Mouse (Mus musculus) MEL (cell line): Measurements from ENCODE around the gene Gipc2. TPM values are rescaled to one million over a fixed set of nuclear protein-coding genes. Genes with fewer than 3 reads are reported as not detected.

Experiments
- DNase-seq: peaks from one replicate; pipeline ENCODE4 v3.0.0; 2011; ENCODE audit warnings: low read depth, low spot score
- H3K27ac ChIP-seq: 2 replicates; pipeline ENCODE4 v1.5.1; 2012; ENCODE audit warnings: low read depth, mild to moderate bottlenecking, control low read depth, low read length, moderate library complexity; ENCODE audit not compliant: control insufficient read depth
- H3K27me3 ChIP-seq, 2 experiments: fragments of 150-350 bp in 1 of 2; sonication (generic) in 1 of 2; 2 replicates each; pipeline ENCODE4 v1.6.1; 2012; ENCODE audit warnings: low read length in 2 of 2, mild to moderate bottlenecking in 2 of 2, improper control_type of control experiment in 1 of 2, moderate library complexity in 1 of 2; ENCODE audit not compliant: insufficient read depth in 2 of 2, control insufficient read depth in 1 of 2
- H3K36me3 ChIP-seq, 2 experiments: 2 replicates each; pipeline ENCODE4 v1.6.1; 2012 to 2014; ENCODE audit warnings: low read length in 2 of 2, improper control_type of control experiment in 1 of 2, inconsistent platforms in 1 of 2, mild to moderate bottlenecking in 1 of 2; ENCODE audit not compliant: insufficient read depth in 2 of 2, control insufficient read depth in 1 of 2
- H3K4me1 ChIP-seq, 2 experiments: fragments of 150-350 bp in 1 of 2; sonication (generic) in 1 of 2; 2 replicates each; pipeline ENCODE4 v1.6.1; 2012; ENCODE audit warnings: low read length in 2 of 2, improper control_type of control experiment in 1 of 2, mild to moderate bottlenecking in 1 of 2; ENCODE audit not compliant: insufficient read depth in 2 of 2, control insufficient read depth in 1 of 2
- H3K4me3 ChIP-seq, 2 experiments: fragments of 150-350 bp in 1 of 2; sonication (generic) in 1 of 2; 2 replicates each; pipeline ENCODE4 v1.5.1; 2012; ENCODE audit warnings: low read depth in 2 of 2, low read length in 2 of 2, mild to moderate bottlenecking in 2 of 2, moderate library complexity in 2 of 2, control low read depth in 1 of 2, improper control_type of control experiment in 1 of 2; ENCODE audit not compliant: control insufficient read depth in 1 of 2, insufficient read depth in 1 of 2
- H3K79me2 ChIP-seq: 2 replicates; pipeline ENCODE4 v1.6.1; 2012; ENCODE audit warnings: mild to moderate bottlenecking, low read length, moderate library complexity; ENCODE audit not compliant: control insufficient read depth, poor library complexity, insufficient read depth
- H3K9ac ChIP-seq: 2 replicates; pipeline ENCODE4 v1.6.1; 2012; ENCODE audit warnings: low read depth, mild to moderate bottlenecking, control low read depth, low read length, moderate library complexity; ENCODE audit not compliant: control insufficient read depth, poor library complexity, severe bottlenecking
- H3K9me3 ChIP-seq: fragments of 150-350 bp; sonication (generic); replicated peaks from 2 replicates; pipeline ENCODE4 v1.6.1; 2012; ENCODE audit warnings: mild to moderate bottlenecking, low read length, improper control_type of control experiment, moderate library complexity; ENCODE audit not compliant: insufficient read depth
- BHLHE40 ChIP-seq: IDR thresholded peaks from 2 replicates; pipeline ENCODE4 v1.6.1; 2012; ENCODE audit warnings: low read depth, mild to moderate bottlenecking, inconsistent platforms, low read length, improper control_type of control experiment, borderline replicate concordance
- CTCF ChIP-seq, 3 experiments: IDR thresholded peaks in 2 of 3; conservative IDR thresholded peaks in 1 of 3; 2 replicates each; pipeline ENCODE4 v1.5.1; 2011 to 2012; ENCODE audit warnings: low read length in 3 of 3, low read depth in 2 of 3, mild to moderate bottlenecking in 2 of 3, improper control_type of control experiment in 1 of 3, inconsistent platforms in 1 of 3, mixed read lengths in 1 of 3, moderate library complexity in 1 of 3; ENCODE audit not compliant: control insufficient read depth in 1 of 3, insufficient read depth in 1 of 3, poor library complexity in 1 of 3, severe bottlenecking in 1 of 3
- ELF1 ChIP-seq: IDR thresholded peaks from 2 replicates; pipeline ENCODE4 v1.6.1; 2014; ENCODE audit warnings: low read depth, mild to moderate bottlenecking, inconsistent platforms, low read length, improper control_type of control experiment, moderate library complexity
- KAT2A ChIP-seq: conservative IDR thresholded peaks from 2 replicates; pipeline ENCODE4 v1.6.1; 2012; ENCODE audit warnings: low read depth, low read length, improper control_type of control experiment, inconsistent platforms
- MEF2A ChIP-seq: IDR thresholded peaks from 2 replicates; pipeline ENCODE4 v1.6.1; 2014; ENCODE audit warnings: low read depth, mild to moderate bottlenecking, inconsistent platforms, low read length, improper control_type of control experiment; ENCODE audit not compliant: poor library complexity, insufficient replicate concordance, severe bottlenecking; ENCODE audit errors: extremely low read depth
- MYC ChIP-seq: IDR thresholded peaks from 2 replicates; pipeline ENCODE4 v1.6.1; 2011; ENCODE audit warnings: low read depth, mild to moderate bottlenecking, low read length, improper control_type of control experiment, moderate library complexity
- USF1 ChIP-seq: IDR thresholded peaks from 2 replicates; pipeline ENCODE4 v1.6.1; 2014; ENCODE audit warnings: low read depth, mild to moderate bottlenecking, inconsistent platforms, low read length, improper control_type of control experiment, moderate library complexity
- polyA plus RNA-seq, 2 experiments: library from polyadenylated mRNA; stranded (reverse) in 1 of 2; unstranded in 1 of 2; fragments of >175 nt in 1 of 2; fragments of >200 nt in 1 of 2; gene quantifications; 2 replicates each; pipeline versions ENCODE4 v1.2.1 to v1.2.4; 2012; ENCODE audit warnings: low replicate concordance in 2 of 2, low read depth in 1 of 2; ENCODE audit not compliant: insufficient read length in 2 of 2, insufficient read depth in 1 of 2, missing spikeins in 1 of 2
- total RNA-seq: library from RNA; depleted of rRNA; stranded (reverse); fragments of 300-350 nt; gene quantifications from 2 replicates; pipeline ENCODE4 v1.2.3, GENCODE M21; 2012

Gene Gipc2
- total and polyA plus RNA-seq, 3 experiments, result 0.27 to 0.78 TPM; not detected in 1

DNA sequence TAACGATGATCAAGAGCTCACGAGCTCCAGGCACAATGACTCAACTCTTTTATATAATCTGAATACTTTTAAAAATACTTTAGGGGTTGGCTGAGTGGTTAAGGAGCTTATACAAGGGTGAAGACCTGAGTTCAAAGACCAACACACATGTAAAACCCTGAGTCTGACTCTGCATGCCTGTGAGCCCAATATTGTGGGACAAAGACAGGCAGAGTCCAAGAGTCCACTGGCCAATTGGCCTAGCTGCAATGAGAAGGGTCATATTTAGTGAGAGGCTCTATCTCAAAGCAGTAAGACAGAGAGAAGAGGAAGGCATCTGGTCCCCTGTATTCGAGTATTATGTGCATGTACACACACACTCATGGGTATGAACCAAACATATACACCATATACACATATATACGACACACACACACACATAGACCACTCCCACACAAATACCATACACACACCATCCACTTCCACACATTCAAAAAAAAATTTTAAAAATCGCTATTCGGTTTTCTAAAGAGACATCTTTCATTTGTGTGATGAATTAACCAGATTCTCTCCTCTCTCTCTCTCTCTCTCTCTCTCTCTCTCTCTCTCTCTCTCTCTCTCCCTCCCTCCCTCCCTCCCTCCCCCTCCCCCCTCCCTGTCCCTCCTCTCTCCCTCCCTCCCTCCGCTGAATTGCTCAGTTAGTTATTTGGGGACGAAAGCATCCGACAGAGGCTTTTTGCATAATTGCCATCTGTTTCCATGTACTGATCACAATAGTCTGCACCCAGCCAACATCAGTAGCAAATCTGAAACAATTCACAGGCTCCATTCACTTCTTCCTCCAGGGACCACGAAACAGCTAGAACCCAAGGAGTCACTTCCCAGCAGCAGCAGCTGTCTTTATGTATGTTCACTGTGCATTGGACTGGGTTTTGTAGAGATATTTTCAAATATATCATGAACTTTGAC is 7.4 kb downstream of the Gipc2 start:
- Histone ChIP-seq H3K4me3 (no peak overlapping the region), H3K27ac (no peak overlapping the region), H3K9ac (no peak overlapping the region), H3K79me2 (no peaks in the 10 kb centered on the region), H3K36me3 (no peaks in the 10 kb centered on the region), H3K9me3 (no peaks in the 10 kb centered on the region), H3K27me3 (no peaks in the 10 kb centered on the region), H3K4me1 (peaks cover 0 to 6% of the 10 kb centered on the region in 2 experiments; a peak in 2 of 4 replicates)
- no peak for DNase-seq
- TF ChIP-seq ELF1, result no peak
- TF ChIP-seq MEF2A, result no peak
- no peak for TF ChIP-seq MYC
- no peak for TF ChIP-seq CTCF (IDR thresholded peaks at IDR 0.05 in 2 of 3, conservative IDR thresholded peaks at IDR 0.05 in 1 of 3; ENCODE audit: control insufficient read depth in 1 of 3, insufficient read depth in 1 of 3, low read depth in 2 of 3, low read length in 3 of 3, poor library complexity in 1 of 3, severe bottlenecking in 1 of 3)
- TF ChIP-seq USF1, result no peak
- no peak for TF ChIP-seq BHLHE40

DNA sequence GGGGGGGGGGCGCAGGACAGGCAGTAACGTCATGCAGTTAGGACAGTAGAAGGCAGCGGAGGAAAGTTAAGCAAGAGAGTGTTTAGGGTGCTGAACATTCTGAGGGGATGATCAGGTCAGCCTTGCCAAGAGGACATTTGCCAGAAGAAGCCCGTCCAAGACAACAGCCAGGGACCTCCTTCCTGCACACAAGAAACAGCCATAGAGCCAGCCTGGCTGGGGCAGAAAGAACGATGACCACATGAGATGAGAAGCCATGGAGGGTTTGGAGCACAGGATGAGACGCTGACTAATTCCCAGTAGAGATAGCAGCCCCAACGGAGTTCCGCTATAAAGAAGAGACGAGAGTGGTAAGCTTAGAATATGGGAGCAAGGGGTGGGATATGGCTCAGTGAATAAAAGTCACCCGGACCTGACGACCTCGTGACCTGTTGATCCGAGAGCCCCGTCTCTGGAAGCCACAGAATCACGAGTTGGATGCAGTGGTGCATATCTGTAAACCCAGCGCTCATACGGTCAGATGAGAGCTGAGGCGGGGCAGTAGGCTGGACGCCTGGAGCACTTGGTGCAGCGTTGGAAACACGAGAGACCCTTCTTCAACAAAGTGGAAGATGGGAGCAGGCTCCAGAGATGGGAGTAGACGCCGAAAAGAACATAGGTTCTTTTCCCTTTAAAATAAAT is 9.1 kb downstream of the Gipc2 start:
- peaks cover 0 to 14% of the 10 kb centered on the region in 2 experiments; a peak in 2 of 4 replicates for H3K4me1 ChIP-seq
- no peaks in the 10 kb centered on the region for H3K36me3 ChIP-seq
- no peak for DNase-seq

GRCm38 (mm10) chr3:152155296-152155948 is 10.6 kb downstream of the Gipc2 start:
- Histone ChIP-seq H3K27ac (no peak overlapping the region), H3K4me1 (peaks cover 0 to 11% of the 10 kb centered on the region in 2 experiments; a peak in 1 of 4 replicates), H3K9me3 (no peaks in the 10 kb centered on the region), H3K36me3 (no peaks in the 10 kb centered on the region), H3K79me2 (no peaks in the 10 kb centered on the region), H3K4me3 (no peak overlapping the region), H3K9ac (no peak overlapping the region), H3K27me3 (no peaks in the 10 kb centered on the region)
- TF ChIP-seq KAT2A, result no peak
- DNase-seq, result no peak

More for the DNA sequence above, 9.1 kb downstream of the Gipc2 start:
- Histone ChIP-seq H3K27ac (no peak overlapping the region), H3K79me2 (no peaks in the 10 kb centered on the region), H3K9ac (no peak overlapping the region), H3K27me3 (no peaks in the 10 kb centered on the region), H3K9me3 (no peaks in the 10 kb centered on the region), H3K4me3 (no peak overlapping the region)
- no peak for TF ChIP-seq CTCF (IDR thresholded peaks at IDR 0.05 in 2 of 3, conservative IDR thresholded peaks at IDR 0.05 in 1 of 3; ENCODE audit: control insufficient read depth in 1 of 3, insufficient read depth in 1 of 3, low read depth in 2 of 3, low read length in 3 of 3, poor library complexity in 1 of 3, severe bottlenecking in 1 of 3)
